Mouse (Mus musculus): ENCODE data around the gene Tbc1d10c. TPM values are rescaled to one million over a fixed set of nuclear protein-coding genes. Genes with fewer than 3 reads are reported as not detected.

Tbc1d10c gene
- total and polyA plus RNA-seq, 3 experiments, result 43.5 to 58.5 (median 46.3) TPM

DNA sequence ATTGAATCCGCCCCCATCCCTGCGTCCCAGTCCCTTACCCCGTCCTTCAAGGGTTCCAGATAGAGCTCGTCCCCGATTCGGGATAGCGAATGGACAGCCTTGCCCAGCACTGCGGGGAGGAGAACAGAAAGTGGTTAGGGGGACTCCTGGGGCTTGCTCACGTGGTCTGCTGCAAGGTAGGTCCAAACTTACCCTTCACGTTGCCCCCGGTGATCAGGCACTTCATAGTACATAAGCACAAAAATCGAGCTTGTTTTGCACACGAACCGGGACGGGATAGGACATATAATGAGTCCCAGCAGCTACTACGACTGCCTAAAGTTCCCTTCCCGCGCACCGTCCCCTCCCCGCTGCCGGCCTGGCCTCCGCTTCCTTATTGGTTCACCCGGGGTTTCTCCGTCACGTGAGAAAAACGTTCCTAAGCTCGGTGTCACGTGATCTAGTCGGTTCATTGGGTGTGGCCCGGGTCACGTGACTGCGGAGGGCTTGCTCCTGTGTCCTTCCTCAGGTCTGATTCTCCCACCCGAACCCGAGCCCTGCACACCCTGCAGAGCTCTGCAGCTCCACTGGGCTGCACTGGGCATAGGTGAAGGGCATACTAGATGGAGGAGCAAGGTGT lies 10.3 kb upstream of the Tbc1d10c start, which contains the start of gene Rad9a (continued):
- peak; percentile 100 for TF ChIP-seq USF2 (conservative IDR thresholded peaks at IDR 0.05; ENCODE audit: low read depth, low read length)
- no peak for TF ChIP-seq ZNF384 (IDR thresholded peaks at IDR 0.05; ENCODE audit: low read depth, low read length)
- TF ChIP-seq SMC3 (IDR thresholded peaks at IDR 0.05; ENCODE audit: low read depth, low read length), result no peak
- peak; percentile 82 for TF ChIP-seq NELFE (IDR thresholded peaks at IDR 0.05; ENCODE audit: low read depth, low read length)
- TF ChIP-seq POLR2A (IDR thresholded peaks at IDR 0.05; ENCODE audit: low read depth, low read length), result peak; percentile 92
- 0 out of 2 replicates have a peak, but pooled peaks have one; percentile 46 for TF ChIP-seq KAT2A (IDR thresholded peaks at IDR 0.05; ENCODE audit: insufficient replicate concordance, low read length)
- no peak for TF ChIP-seq UBTF (IDR thresholded peaks at IDR 0.05; ENCODE audit: low read depth, low read length)
- TF ChIP-seq JUN (IDR thresholded peaks at IDR 0.05; ENCODE audit: insufficient read depth, low read depth, low read length), result no peak
- no peak for TF ChIP-seq ZC3H11A (IDR thresholded peaks at IDR 0.05; ENCODE audit: low read depth, low read length)
- TF ChIP-seq MAFK (IDR thresholded peaks at IDR 0.05; ENCODE audit: insufficient replicate concordance, low read length), result no peak
- peak; percentile 79 for TF ChIP-seq TCF12 (IDR thresholded peaks at IDR 0.05; ENCODE audit: low read depth, low read length)
- peak; percentile 99 for TF ChIP-seq BHLHE40 (IDR thresholded peaks at IDR 0.05; ENCODE audit: low read depth, low read length)
- peak; percentile 84 for TF ChIP-seq TBP (conservative IDR thresholded peaks at IDR 0.05; ENCODE audit: low read depth, low read length)
- TF ChIP-seq MEF2A (IDR thresholded peaks at IDR 0.05; ENCODE audit: borderline replicate concordance, low read depth, low read length), result no peak; the same call in 1 of the 2 replicates

DNA sequence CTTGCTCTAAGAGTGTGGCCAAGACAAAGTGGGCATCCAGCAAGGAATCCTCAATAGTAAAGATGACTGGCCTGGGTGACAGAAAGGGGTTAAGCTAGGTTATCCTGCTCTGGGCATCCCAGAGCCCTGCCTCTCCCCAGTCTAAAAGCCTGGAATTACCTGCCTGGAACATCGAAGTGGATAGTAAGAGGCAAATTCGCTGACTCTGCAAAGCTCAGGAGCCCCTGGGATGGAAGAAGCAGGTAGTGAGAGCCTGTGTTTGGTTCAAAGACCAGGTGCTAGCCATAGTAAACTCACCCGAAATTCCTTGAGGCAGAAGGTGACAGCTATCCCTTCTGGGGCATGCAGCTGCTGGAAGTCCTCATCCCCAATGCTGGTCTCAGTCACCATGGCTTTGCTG lies 6.1 kb upstream of the Tbc1d10c start:
- no peak overlapping the region for H3K4me2 ChIP-seq (ENCODE audit: insufficient read depth, low read depth, poor library complexity, severe bottlenecking)
- no peak overlapping the region for H3K9ac ChIP-seq (ENCODE audit: insufficient read depth, low read depth)
- peaks cover 37% of the 10 kb centered on the region for H3K79me2 ChIP-seq (replicated peaks; ENCODE audit: control insufficient read depth, extremely low read depth, insufficient read depth, poor library complexity, severe bottlenecking)
- no peaks in the 10 kb centered on the region for H3K27me3 ChIP-seq (replicated peaks)
- no peak overlapping the region for H3K4me3 ChIP-seq (replicated peaks in 1 of 3; ENCODE audit: low read depth in 2 of 3, low read length in 2 of 3, poor library complexity in 1 of 3)
- no peak overlapping the region for H3K27ac ChIP-seq (ENCODE audit: insufficient read depth, low read depth)
- in situ Hi-C loops (cut with MboI; ENCODE audit: low pct_ligation_motif_present, low pct_unique_long_range_greater_than_20kb, low sequenced_read_pairs) (no loop called here), dilution Hi-C loops (cut with MboI; ENCODE audit: extremely low pct_ligation_motif_present, extremely low pct_unique_long_range_greater_than_20kb, low sequenced_read_pairs) (no loop called here)
- H3K9me3 ChIP-seq (replicated peaks; ENCODE audit: low read length), result no peaks in the 10 kb centered on the region
- no peak for DNase-seq (ENCODE audit: extremely low read depth)
- H3K4me1 ChIP-seq (ENCODE audit: control insufficient read depth in 1 of 2, insufficient read depth in 2 of 2), result peaks cover 15 to 74% of the 10 kb centered on the region in 2 experiments
- TF ChIP-seq MAFK (IDR thresholded peaks at IDR 0.05; ENCODE audit: insufficient replicate concordance, low read length), result peak; percentile 65; the same call in 1 of the 2 replicates
- TF ChIP-seq KAT2A (IDR thresholded peaks at IDR 0.05; ENCODE audit: insufficient replicate concordance, low read length), result no peak
- H3K36me3 ChIP-seq (replicated peaks in 1 of 2; ENCODE audit: control insufficient read depth in 1 of 2, insufficient read depth in 1 of 2, low read length in 1 of 2), result peaks cover 56 to 76% of the 10 kb centered on the region in 2 experiments

DNA sequence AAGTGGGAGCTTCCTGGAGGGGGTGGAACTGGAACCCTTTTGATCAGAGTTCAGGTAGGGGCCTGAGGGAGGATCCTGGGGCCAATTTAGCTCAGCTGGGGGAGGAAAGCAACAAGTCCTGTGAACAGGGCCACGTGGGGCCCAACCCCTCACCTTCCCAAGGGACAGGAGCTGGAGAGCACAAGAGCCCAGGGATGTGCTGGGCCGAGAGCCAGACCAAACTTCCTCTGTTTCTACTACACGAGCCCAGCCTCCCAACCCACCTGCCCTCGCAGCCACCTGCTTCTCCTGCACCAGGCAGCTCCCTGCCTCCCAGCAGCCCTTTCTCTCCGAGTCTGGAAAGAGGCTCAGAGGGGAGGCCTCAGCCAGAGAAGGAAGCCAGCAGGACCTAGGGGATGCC lies 5.5 kb upstream of the Tbc1d10c start:
- dilution Hi-C loops (cut with MboI; ENCODE audit: extremely low pct_ligation_motif_present, extremely low pct_unique_long_range_greater_than_20kb, low sequenced_read_pairs), result no loop called here
- no peak for DNase-seq (ENCODE audit: extremely low read depth)
- TF ChIP-seq ZMIZ1 (IDR thresholded peaks at IDR 0.05; ENCODE audit: low read depth, low read length), result no peak
- TF ChIP-seq MAZ (IDR thresholded peaks at IDR 0.05; ENCODE audit: low read depth, low read length), result no peak
- no peak for TF ChIP-seq JUN (IDR thresholded peaks at IDR 0.05; ENCODE audit: insufficient read depth, low read depth, low read length)
- no peak for TF ChIP-seq ETS1 (conservative IDR thresholded peaks at IDR 0.05; ENCODE audit: low read depth, low read length)
- TF ChIP-seq MXI1 (IDR thresholded peaks at IDR 0.05; ENCODE audit: low read depth, low read length), result peak; percentile 40; the same call in 1 of the 2 replicates
- peaks cover 37% of the 10 kb centered on the region for H3K79me2 ChIP-seq (replicated peaks; ENCODE audit: control insufficient read depth, extremely low read depth, insufficient read depth, poor library complexity, severe bottlenecking)
- H3K4me3 ChIP-seq (replicated peaks in 1 of 3; ENCODE audit: low read depth in 2 of 3, low read length in 2 of 3, poor library complexity in 1 of 3), result no peak overlapping the region
- in situ Hi-C loops (cut with MboI; ENCODE audit: low pct_ligation_motif_present, low pct_unique_long_range_greater_than_20kb, low sequenced_read_pairs), result no loop called here
- H3K27me3 ChIP-seq (replicated peaks), result no peaks in the 10 kb centered on the region
- peaks cover 56 to 76% of the 10 kb centered on the region in 2 experiments for H3K36me3 ChIP-seq (replicated peaks in 1 of 2; ENCODE audit: control insufficient read depth in 1 of 2, insufficient read depth in 1 of 2, low read length in 1 of 2)
- no peak overlapping the region for H3K4me2 ChIP-seq (ENCODE audit: insufficient read depth, low read depth, poor library complexity, severe bottlenecking)
- no peaks in the 10 kb centered on the region for H3K9me3 ChIP-seq (replicated peaks; ENCODE audit: low read length)
- no peak overlapping the region for H3K9ac ChIP-seq (ENCODE audit: insufficient read depth, low read depth)
- H3K27ac ChIP-seq (ENCODE audit: insufficient read depth, low read depth), result no peak overlapping the region
- H3K4me1 ChIP-seq (ENCODE audit: control insufficient read depth in 1 of 2, insufficient read depth in 2 of 2), result peaks cover 11 to 68% of the 10 kb centered on the region in 2 experiments
